Mouse (Mus musculus): ENCODE measurements around the gene Fndc10. TPM values are rescaled to one million over a fixed set of nuclear protein-coding genes. Genes with fewer than 3 reads are reported as not detected.
A peak's percentile ranks its signal among the peaks of the same experiment; 100 is the strongest.

Fndc10 gene
- polyA plus RNA-seq, 1 experiment from 2014 or later: 0.86 TPM

DNA sequence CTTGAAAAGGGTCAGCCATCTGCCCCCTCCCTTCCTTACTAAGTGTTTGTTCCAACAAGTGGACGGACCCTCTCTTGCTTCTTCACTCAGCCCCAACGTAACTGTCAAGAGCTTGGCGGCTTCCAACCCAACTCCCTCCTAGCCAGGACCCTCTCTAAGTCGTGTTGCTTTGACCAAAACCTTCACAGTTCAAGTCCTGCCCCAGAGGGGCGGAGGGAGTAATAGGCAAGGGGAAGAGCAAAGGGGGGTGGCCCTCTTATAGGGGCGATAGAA is 40.0 kb upstream of the Fndc10 start:
- DNase-seq (ENCODE audit: low spot score) (no peak), ATAC-seq (replicated peaks; ENCODE audit: low FRiP score) (no peak)
- Histone ChIP-seq H3K36me3 (ENCODE audit: control insufficient read depth, insufficient read depth, low read length) (peaks cover 17% of the 10 kb centered on the region), H3K4me1 (replicated peaks; ENCODE audit: control insufficient read depth, insufficient read depth, low read length) (peaks cover 29% of the 10 kb centered on the region), H3K27ac (ENCODE audit: low read depth, low read length) (no peak overlapping the region), H3K4me3 (ENCODE audit: low read depth, low read length) (peak overlapping the region; percentile 48), H3K9ac (ENCODE audit: low read depth, low read length) (no peak overlapping the region; the same call in 1 of the 2 replicates), H3K27me3 (replicated peaks; ENCODE audit: control insufficient read depth, insufficient read depth, low read length) (peaks cover 47% of the 10 kb centered on the region), H3K4me2 (peak overlapping the region; percentile 80), H3K9me3 (ENCODE audit: control insufficient read depth, low read length) (no peaks in the 10 kb centered on the region)
- WGBS: 6% methylated on average over 6 of the region's 6 CpGs

DNA sequence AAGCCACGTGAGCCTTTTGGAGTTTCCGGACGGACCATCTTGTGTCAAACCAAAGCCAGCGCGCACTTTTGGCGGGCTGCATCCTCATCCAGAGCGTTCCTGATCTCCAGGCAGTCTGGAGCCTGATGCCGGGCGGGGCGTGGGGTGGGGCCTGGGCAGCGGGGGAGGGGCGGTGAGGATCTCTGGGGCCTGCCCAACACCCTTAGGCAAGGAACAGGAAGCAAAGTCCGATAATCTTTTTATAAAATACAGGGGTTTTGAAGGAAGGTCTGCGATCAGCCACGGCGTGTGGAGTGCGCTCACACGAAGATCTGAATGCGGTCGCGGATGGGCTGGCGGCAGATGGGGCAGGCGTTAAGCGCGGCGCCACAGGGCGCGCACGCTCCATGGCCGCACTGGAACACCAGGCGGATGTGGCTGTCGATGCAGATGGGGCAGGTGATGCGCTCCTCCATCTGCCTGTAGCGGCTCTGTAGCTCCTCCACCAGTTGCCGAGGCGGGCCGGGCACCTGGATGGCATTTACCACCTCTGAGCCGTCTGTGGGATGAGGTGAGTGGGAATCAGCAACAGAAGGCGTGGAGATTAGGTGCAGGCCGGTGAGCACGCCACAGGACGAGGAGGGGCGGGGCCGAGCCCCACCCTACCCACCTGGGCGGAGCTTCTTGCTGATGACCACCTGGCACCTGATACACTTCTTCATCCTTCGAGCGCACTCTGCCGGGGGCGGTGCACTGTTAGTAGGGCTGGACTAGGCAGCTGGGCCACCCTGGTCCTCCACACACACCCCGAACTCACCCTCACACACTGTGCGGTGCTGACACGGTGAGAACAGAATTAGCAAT is 39.5 kb upstream of the Fndc10 start:
- ATAC-seq (replicated peaks; ENCODE audit: low FRiP score): peak; percentile 44; the same call in 1 of the 2 replicates
- peak overlapping the region; percentile 28; the same call in 1 of the 2 replicates for H3K9ac ChIP-seq (ENCODE audit: low read depth, low read length)
- peak; percentile 79 for DNase-seq (ENCODE audit: low spot score)
- peaks cover 47% of the 10 kb centered on the region for H3K27me3 ChIP-seq (replicated peaks; ENCODE audit: control insufficient read depth, insufficient read depth, low read length)
- H3K36me3 ChIP-seq (ENCODE audit: control insufficient read depth, insufficient read depth, low read length): peaks cover 12% of the 10 kb centered on the region
- peak overlapping the region; percentile 80 for H3K4me2 ChIP-seq
- H3K27ac ChIP-seq (ENCODE audit: low read depth, low read length): no peak overlapping the region
- H3K4me3 ChIP-seq (ENCODE audit: low read depth, low read length): peak overlapping the region; percentile 48
- H3K4me1 ChIP-seq (replicated peaks; ENCODE audit: control insufficient read depth, insufficient read depth, low read length): peaks cover 29% of the 10 kb centered on the region
- H3K9me3 ChIP-seq (ENCODE audit: control insufficient read depth, low read length): no peaks in the 10 kb centered on the region
- WGBS: 3% methylated on average over 52 of the region's 52 CpGs

DNA sequence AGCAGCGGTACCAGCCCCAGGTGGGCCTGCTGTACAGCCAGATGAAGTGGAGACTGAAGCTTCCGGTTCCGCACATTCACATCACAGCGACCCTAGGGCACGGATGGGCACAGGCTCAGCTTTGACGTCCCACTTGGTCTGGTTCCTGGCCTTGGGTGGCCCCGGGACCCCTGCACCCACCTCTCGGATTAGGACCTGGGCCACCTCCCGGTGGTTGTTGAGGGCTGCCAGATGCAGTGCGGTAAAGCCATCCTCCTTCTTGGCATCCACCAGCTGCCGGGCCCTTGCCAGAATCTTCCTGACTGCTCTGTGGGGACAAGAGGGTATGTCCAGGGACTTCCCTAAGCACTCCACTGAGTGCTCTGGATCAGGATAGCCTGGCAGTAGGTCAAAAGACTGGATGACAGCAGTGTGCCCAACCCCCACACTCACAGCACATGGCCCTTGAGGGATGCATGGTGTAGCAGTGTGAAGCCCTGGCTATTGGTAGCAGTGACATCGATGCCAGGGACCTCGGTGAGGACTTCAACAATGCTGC is 37.9 kb upstream of the Fndc10 start:
- H3K27me3 ChIP-seq (replicated peaks; ENCODE audit: control insufficient read depth, insufficient read depth, low read length): peaks cover 46% of the 10 kb centered on the region
- H3K36me3 ChIP-seq (ENCODE audit: control insufficient read depth, insufficient read depth, low read length): no peaks in the 10 kb centered on the region; the same call in 1 of the 2 replicates
- 89% methylated on average over 13 of the region's 13 CpGs for WGBS
- no peak overlapping the region for H3K4me2 ChIP-seq
- H3K4me3 ChIP-seq (ENCODE audit: low read depth, low read length): no peak overlapping the region
- DNase-seq (ENCODE audit: low spot score) (no peak), ATAC-seq (replicated peaks; ENCODE audit: low FRiP score) (no peak)
- no peaks in the 10 kb centered on the region for H3K9me3 ChIP-seq (ENCODE audit: control insufficient read depth, low read length)
- no peak overlapping the region for H3K9ac ChIP-seq (ENCODE audit: low read depth, low read length)
- no peak overlapping the region for H3K27ac ChIP-seq (ENCODE audit: low read depth, low read length)
- H3K4me1 ChIP-seq (replicated peaks; ENCODE audit: control insufficient read depth, insufficient read depth, low read length): peaks cover 28% of the 10 kb centered on the region

DNA sequence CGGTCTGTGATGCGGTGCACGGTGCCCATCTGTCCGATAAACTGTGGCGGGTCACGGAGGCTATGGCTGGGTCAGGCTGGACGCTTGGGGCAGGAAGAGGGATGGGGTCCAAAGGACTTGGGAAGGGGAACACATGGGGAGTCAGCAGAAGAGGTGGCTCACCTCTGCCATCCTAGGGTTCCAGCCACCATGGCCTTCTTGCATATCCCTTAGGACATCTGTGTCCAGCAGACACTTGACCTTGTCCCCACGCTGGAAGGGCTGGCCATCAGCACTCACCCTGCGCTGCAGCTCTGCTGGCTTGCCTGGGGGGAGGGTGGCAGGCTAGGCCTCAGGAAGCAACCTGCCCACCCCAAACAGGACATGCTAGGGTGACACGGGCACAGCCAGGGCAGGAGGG is 35.2 kb upstream of the Fndc10 start:
- no peak overlapping the region for H3K4me2 ChIP-seq
- H3K27ac ChIP-seq (ENCODE audit: low read depth, low read length): no peak overlapping the region
- 84% methylated on average over 10 of the region's 10 CpGs for WGBS
- H3K36me3 ChIP-seq (ENCODE audit: control insufficient read depth, insufficient read depth, low read length): no peaks in the 10 kb centered on the region; the same call in 1 of the 2 replicates
- no peak overlapping the region for H3K9ac ChIP-seq (ENCODE audit: low read depth, low read length)
- no peak overlapping the region for H3K4me3 ChIP-seq (ENCODE audit: low read depth, low read length)
- H3K9me3 ChIP-seq (ENCODE audit: control insufficient read depth, low read length): no peaks in the 10 kb centered on the region
- DNase-seq (ENCODE audit: low spot score): no peak
- H3K27me3 ChIP-seq (replicated peaks; ENCODE audit: control insufficient read depth, insufficient read depth, low read length): peaks cover 19% of the 10 kb centered on the region
- ATAC-seq (replicated peaks; ENCODE audit: low FRiP score): no peak
- peaks cover 10% of the 10 kb centered on the region for H3K4me1 ChIP-seq (replicated peaks; ENCODE audit: control insufficient read depth, insufficient read depth, low read length)

DNA sequence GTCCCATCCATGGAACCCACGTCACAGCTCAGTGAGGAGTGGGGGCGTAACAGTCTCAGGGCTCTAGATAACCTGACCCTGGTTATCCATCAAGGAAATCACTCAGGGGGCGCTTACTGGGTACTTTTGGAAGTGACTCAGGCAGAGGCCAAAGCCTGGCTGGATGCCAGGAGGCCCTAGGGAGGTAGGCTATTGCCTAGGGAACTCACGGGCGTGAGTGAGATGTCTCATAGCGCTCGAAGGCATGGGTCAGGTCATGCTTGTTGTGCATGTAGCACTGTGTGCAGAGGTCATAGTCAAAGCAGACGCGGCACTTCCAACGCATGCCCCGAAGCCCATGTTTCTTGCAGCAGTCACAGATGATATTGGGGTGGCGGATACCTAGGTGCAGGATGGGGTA is 33.5 kb upstream of the Fndc10 start:
- Histone ChIP-seq H3K9ac (ENCODE audit: low read depth, low read length) (no peak overlapping the region), H3K9me3 (ENCODE audit: control insufficient read depth, low read length) (no peaks in the 10 kb centered on the region), H3K27ac (ENCODE audit: low read depth, low read length) (no peak overlapping the region), H3K4me1 (replicated peaks; ENCODE audit: control insufficient read depth, insufficient read depth, low read length) (no peaks in the 10 kb centered on the region), H3K4me2 (no peak overlapping the region), H3K27me3 (replicated peaks; ENCODE audit: control insufficient read depth, insufficient read depth, low read length) (peaks cover 5% of the 10 kb centered on the region; the same call in 1 of the 2 replicates), H3K4me3 (ENCODE audit: low read depth, low read length) (no peak overlapping the region), H3K36me3 (ENCODE audit: control insufficient read depth, insufficient read depth, low read length) (no peaks in the 10 kb centered on the region; the same call in 1 of the 2 replicates)
- DNase-seq (ENCODE audit: low spot score): no peak
- no peak for ATAC-seq (replicated peaks; ENCODE audit: low FRiP score)
- 82% methylated on average over 12 of the region's 12 CpGs for WGBS

DNA sequence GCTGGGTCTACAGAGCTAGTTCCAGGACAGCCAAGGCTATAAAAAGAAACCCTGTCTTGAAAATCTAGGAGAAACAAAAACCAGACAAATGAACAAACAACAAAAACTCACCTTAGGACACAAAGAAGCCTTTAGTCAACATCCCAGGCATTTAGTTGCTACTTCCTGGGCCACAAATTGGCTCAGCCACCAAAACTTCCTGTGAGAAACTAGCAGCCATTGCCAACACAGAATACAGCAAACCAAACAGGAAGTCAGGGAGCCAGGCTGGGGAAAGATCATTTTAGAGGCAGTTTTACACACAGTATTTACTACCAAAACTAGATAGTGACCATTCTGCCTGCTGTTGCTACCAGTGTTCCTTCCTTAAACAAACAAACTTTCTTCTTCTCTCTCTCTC is 27.2 kb upstream of the Fndc10 start:
- no peak overlapping the region for H3K4me2 ChIP-seq
- no peak for DNase-seq (ENCODE audit: low spot score)
- H3K27ac ChIP-seq (ENCODE audit: low read depth, low read length): no peak overlapping the region
- no peak for ATAC-seq (replicated peaks; ENCODE audit: low FRiP score)
- no peaks in the 10 kb centered on the region for H3K36me3 ChIP-seq (ENCODE audit: control insufficient read depth, insufficient read depth, low read length)
- no peak overlapping the region for H3K4me3 ChIP-seq (ENCODE audit: low read depth, low read length)
- H3K27me3 ChIP-seq (replicated peaks; ENCODE audit: control insufficient read depth, insufficient read depth, low read length): no peaks in the 10 kb centered on the region
- peaks cover 6% of the 10 kb centered on the region for H3K4me1 ChIP-seq (replicated peaks; ENCODE audit: control insufficient read depth, insufficient read depth, low read length)
- no peaks in the 10 kb centered on the region for H3K9me3 ChIP-seq (ENCODE audit: control insufficient read depth, low read length)
- H3K9ac ChIP-seq (ENCODE audit: low read depth, low read length): no peak overlapping the region

DNA sequence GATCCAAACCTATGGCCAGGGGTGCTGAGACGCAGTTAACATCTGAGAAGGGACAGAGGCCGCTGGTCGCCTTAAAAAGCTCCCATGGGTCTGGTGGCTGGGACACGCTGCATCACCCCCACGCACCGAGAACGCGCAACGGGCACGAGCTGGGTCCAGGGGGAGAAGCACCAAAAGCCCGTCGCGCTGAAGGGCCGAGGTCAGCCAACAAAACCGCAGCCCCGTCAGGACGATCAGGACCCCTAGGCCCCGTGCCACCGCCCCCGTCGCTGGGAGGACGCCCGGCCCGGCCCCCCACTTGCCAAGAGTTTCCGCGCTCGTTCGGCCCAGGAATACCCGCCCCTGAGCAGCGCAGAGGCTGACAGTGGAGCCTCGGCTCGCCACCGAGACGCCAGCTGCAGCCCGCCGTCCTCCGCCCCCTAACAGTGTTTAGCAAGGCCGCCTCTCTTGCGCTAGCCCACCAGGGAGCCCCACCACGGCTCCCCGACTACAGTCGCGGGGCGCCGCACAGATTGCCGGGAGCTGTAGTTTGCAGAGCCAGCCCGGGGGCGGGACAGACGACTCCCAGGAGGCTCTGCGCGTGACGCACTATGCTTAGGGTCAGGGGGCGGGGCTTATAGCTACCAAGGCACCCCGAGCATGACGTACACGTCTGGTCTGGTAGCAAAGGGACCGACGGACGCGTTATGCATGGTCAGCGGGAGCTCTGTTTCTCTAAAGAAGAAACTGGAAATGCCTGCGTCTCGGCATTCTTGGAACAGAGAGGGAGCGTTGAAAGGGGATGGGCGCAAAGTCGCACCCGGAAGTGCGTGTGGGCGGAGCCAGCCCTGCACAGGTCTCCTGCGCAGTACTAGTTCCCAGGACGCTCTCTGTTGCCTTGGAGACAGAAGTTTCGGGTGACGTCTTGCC is 25.2 kb upstream of the Fndc10 start, which contains the start of gene Mib2:
Mib2 (minus strand) TSS at position 510 of the 909 bp plus-strand sequence.
- DNase-seq (ENCODE audit: low spot score) (peak; percentile 97), ATAC-seq (replicated peaks; ENCODE audit: low FRiP score) (peak; percentile 99)
- Histone ChIP-seq H3K36me3 (ENCODE audit: control insufficient read depth, insufficient read depth, low read length) (no peaks in the 10 kb centered on the region), H3K27ac (ENCODE audit: low read depth, low read length) (peak within 1 kb of the TSS; percentile 52), H3K4me1 (replicated peaks; ENCODE audit: control insufficient read depth, insufficient read depth, low read length) (peaks cover 6% of the 10 kb centered on the region), H3K27me3 (replicated peaks; ENCODE audit: control insufficient read depth, insufficient read depth, low read length) (no peaks in the 10 kb centered on the region), H3K9me3 (ENCODE audit: control insufficient read depth, low read length) (no peaks in the 10 kb centered on the region), H3K4me3 (ENCODE audit: low read depth, low read length) (peak within 1 kb of the TSS; percentile 89), H3K9ac (ENCODE audit: low read depth, low read length) (peak within 1 kb of the TSS; percentile 76), H3K4me2 (peak within 1 kb of the TSS; percentile 72)
- WGBS: under 1% methylated on average over 73 of the region's 73 CpGs

DNA sequence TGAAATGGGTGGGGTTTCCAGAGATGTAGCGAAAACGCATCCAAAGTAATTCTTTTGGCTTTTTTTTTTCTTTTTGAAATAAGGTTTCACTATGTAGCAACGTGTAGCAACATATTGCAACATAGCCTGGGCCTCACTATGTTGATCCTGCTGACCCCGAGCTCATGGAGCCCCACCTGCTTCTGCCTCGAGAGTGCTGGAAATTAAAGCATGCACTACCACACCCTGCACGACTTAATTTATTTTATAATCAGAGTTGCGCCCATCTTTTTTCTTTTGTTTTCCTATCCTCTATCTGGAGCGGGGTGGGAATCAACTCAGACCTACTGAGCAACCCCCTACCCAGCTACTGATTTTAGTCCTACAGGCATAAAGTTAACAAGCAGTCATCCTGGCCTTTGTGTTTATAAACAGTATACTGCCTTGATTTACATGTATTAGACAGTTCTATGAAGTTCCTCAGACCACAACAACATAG is 24.5 kb upstream of the Fndc10 start:
- ATAC-seq (replicated peaks; ENCODE audit: low FRiP score) (peak; percentile 6; the same call in 1 of the 2 replicates), DNase-seq (ENCODE audit: low spot score) (no peak)
- Histone ChIP-seq H3K27ac (ENCODE audit: low read depth, low read length) (no peak overlapping the region), H3K4me2 (peak overlapping the region; percentile 72), H3K4me1 (replicated peaks; ENCODE audit: control insufficient read depth, insufficient read depth, low read length) (peaks cover 6% of the 10 kb centered on the region), H3K4me3 (ENCODE audit: low read depth, low read length) (peak overlapping the region; percentile 89), H3K36me3 (ENCODE audit: control insufficient read depth, insufficient read depth, low read length) (no peaks in the 10 kb centered on the region), H3K27me3 (replicated peaks; ENCODE audit: control insufficient read depth, insufficient read depth, low read length) (no peaks in the 10 kb centered on the region), H3K9ac (ENCODE audit: low read depth, low read length) (0 out of 2 replicates have a peak overlapping the region, but pooled peaks have one; percentile 38), H3K9me3 (ENCODE audit: control insufficient read depth, low read length) (no peaks in the 10 kb centered on the region)
- WGBS: 1% methylated on average over 8 of the region's 8 CpGs
